Mouse (Mus musculus) stomach, postnatal 0 days (tissue): Measurements from ENCODE around the gene Etv2.

Source experiments
- CTCF ChIP-seq: IDR thresholded peaks from 2 replicates; pipeline ENCODE4 v1.5.1; 2016; ENCODE audit warnings: antibody characterized with exemption, low read depth, mild to moderate bottlenecking, moderate library complexity
- EP300 ChIP-seq: optimal IDR thresholded peaks from 2 replicates; pipeline ENCODE3; 2016; ENCODE audit warnings: antibody characterized with exemption

- TF ChIP-seq CTCF: no peak
- no peak for TF ChIP-seq EP300
These were observed 9.0 kb downstream of the Etv2 start for GRCm38 (mm10) chr7:30626647-30627046.
